Mouse (Mus musculus) lung, adult 2 months (tissue): Measurements from ENCODE around the gene Wdr61.

ENCODE experiments used
- CTCF ChIP-seq: fragments of 200-500 bp; IDR thresholded peaks from 2 replicates; pipeline ENCODE4 v1.5.1; 2011; ENCODE audit warnings: mild to moderate bottlenecking, low read length, control low read depth; ENCODE audit not compliant: insufficient read depth
- POLR2A ChIP-seq: fragments of 200-500 bp; IDR thresholded peaks from 2 replicates; pipeline ENCODE4 v1.6.1; 2011; ENCODE audit warnings: low read depth, mild to moderate bottlenecking, control low read depth, low read length, borderline replicate concordance; ENCODE audit errors: extremely low read depth

- no peak for TF ChIP-seq CTCF
- no peak for TF ChIP-seq POLR2A
Measured at GRCm38 (mm10) chr9:54700746-54701145, 33.6 kb downstream of the Wdr61 start.
